Mouse (Mus musculus) liver, adult 2 months (tissue): ENCODE data around the gene 2300002M23Rik. TPM values are rescaled to one million over a fixed set of nuclear protein-coding genes. Genes with fewer than 3 reads are reported as not detected.
A peak's percentile ranks its signal among the peaks of the same experiment; 100 is the strongest.

Source experiments
- DNase-seq: peaks from one replicate; pipeline ENCODE4 v3.0.0-alpha.2; 2011; ENCODE audit warnings: low read depth, low spot score; ENCODE audit errors: extremely low read depth
- H3K27ac ChIP-seq: fragments of 200-500 bp; replicated peaks from 2 replicates; pipeline ENCODE4 v1.5.1; 2012; ENCODE audit warnings: low read depth, mild to moderate bottlenecking, control low read depth, inconsistent platforms, low read length; ENCODE audit not compliant: insufficient read depth
- H3K27me3 ChIP-seq: fragments of 200-500 bp; 2 replicates; pipeline ENCODE4 v1.6.1; 2012; ENCODE audit warnings: mild to moderate bottlenecking, moderate library complexity, low read length, inconsistent platforms; ENCODE audit not compliant: control insufficient read depth, insufficient read depth
- H3K36me3 ChIP-seq: fragments of 200-500 bp; 2 replicates; pipeline ENCODE4 v1.6.1; 2012; ENCODE audit warnings: low read length, inconsistent platforms; ENCODE audit not compliant: control insufficient read depth, insufficient read depth
- H3K4me1 ChIP-seq: fragments of 200-500 bp; 2 replicates; pipeline ENCODE4 v1.6.1; 2011; ENCODE audit warnings: low read length; ENCODE audit not compliant: control insufficient read depth, insufficient read depth
- H3K4me3 ChIP-seq: fragments of 200-500 bp; 2 replicates; pipeline ENCODE4 v1.5.1; 2011; ENCODE audit warnings: low read depth, mild to moderate bottlenecking, control low read depth, low read length, moderate library complexity; ENCODE audit not compliant: insufficient read depth
- H3K79me2 ChIP-seq: fragments of 200-500 bp; 2 replicates; pipeline ENCODE4 v1.6.1; 2012; ENCODE audit warnings: inconsistent platforms, mild to moderate bottlenecking, low read length, moderate library complexity; ENCODE audit not compliant: control insufficient read depth, insufficient read depth
- H3K9ac ChIP-seq: fragments of 200-500 bp; 2 replicates; pipeline ENCODE4 v1.6.1; 2012; ENCODE audit warnings: low read depth, mild to moderate bottlenecking, control low read depth, inconsistent platforms, low read length
- CTCF ChIP-seq: fragments of 200-500 bp; IDR thresholded peaks from 2 replicates; pipeline ENCODE4 v1.5.1; 2011; ENCODE audit warnings: low read depth, low read length, control low read depth
- POLR2A ChIP-seq: fragments of 200-500 bp; IDR thresholded peaks from 2 replicates; pipeline ENCODE4 v1.6.1; 2011; ENCODE audit warnings: low read length, control low read depth; ENCODE audit not compliant: insufficient read depth; ENCODE audit errors: extremely low read depth
- WGBS: fragments of 180-500 bp; shearing (Covaris S2); methylation state at CpG from one replicate; pipeline ENCODE4 v1.1.7; 2018; 5-methylcytosine and 5-hydroxymethylcytosine counted together
- polyA plus RNA-seq: library from polyadenylated mRNA; depleted of rRNA; stranded (reverse); fragments of >200 nt; gene quantifications from 2 replicates; pipeline ENCODE4 v1.2.3, GENCODE M21; 2012
- total RNA-seq: library from RNA; depleted of rRNA; stranded (reverse); fragments of >200 nt; gene quantifications from 2 replicates; pipeline ENCODE4 v1.2.3, GENCODE M21; 2014

2300002M23Rik gene
- total and polyA plus RNA-seq, 2 experiments: not detected

GRCm38 (mm10) chr17:35534343-35534742 lies 32.9 kb upstream of the 2300002M23Rik start:
- no peaks in the 10 kb centered on the region for H3K36me3 ChIP-seq
- H3K4me3 ChIP-seq: no peak overlapping the region
- H3K27ac ChIP-seq: no peak overlapping the region
- no peak overlapping the region for H3K9ac ChIP-seq
- no peaks in the 10 kb centered on the region for H3K4me1 ChIP-seq
- TF ChIP-seq POLR2A: no peak
- TF ChIP-seq CTCF: peak; percentile 79
- 7% methylated on average over 6 of the region's 6 CpGs for WGBS
- no peaks in the 10 kb centered on the region for H3K79me2 ChIP-seq
- peak; percentile 41 for DNase-seq
- H3K27me3 ChIP-seq: no peaks in the 10 kb centered on the region

GRCm38 (mm10) chr17:35537421-35537820 lies 29.8 kb upstream of the 2300002M23Rik start:
- H3K4me3 ChIP-seq: no peak overlapping the region
- WGBS: 86% methylated on average over 4 of the region's 4 CpGs
- H3K4me1 ChIP-seq: no peaks in the 10 kb centered on the region
- H3K27me3 ChIP-seq: no peaks in the 10 kb centered on the region
- H3K9ac ChIP-seq: no peak overlapping the region
- H3K36me3 ChIP-seq: no peaks in the 10 kb centered on the region
- no peak for DNase-seq
- H3K79me2 ChIP-seq: no peaks in the 10 kb centered on the region
- no peak for TF ChIP-seq POLR2A
- no peak for TF ChIP-seq CTCF
- H3K27ac ChIP-seq: no peak overlapping the region

GRCm38 (mm10) chr17:35538476-35538875 lies 28.8 kb upstream of the 2300002M23Rik start:
- WGBS: 44% methylated on average over 1 of the region's 1 CpGs
- Histone ChIP-seq H3K79me2 (no peaks in the 10 kb centered on the region), H3K4me1 (no peaks in the 10 kb centered on the region), H3K9ac (no peak overlapping the region), H3K36me3 (no peaks in the 10 kb centered on the region), H3K4me3 (no peak overlapping the region), H3K27ac (no peak overlapping the region), H3K27me3 (no peaks in the 10 kb centered on the region)
- no peak for DNase-seq
- TF ChIP-seq POLR2A: no peak
- TF ChIP-seq CTCF: no peak

GRCm38 (mm10) chr17:35539540-35539939 lies 27.7 kb upstream of the 2300002M23Rik start:
- 71% methylated on average over 10 of the region's 10 CpGs for WGBS

GRCm38 (mm10) chr17:35542761-35543411 lies 24.4 kb upstream of the 2300002M23Rik start:
- H3K27ac ChIP-seq: no peak overlapping the region
- H3K27me3 ChIP-seq: no peaks in the 10 kb centered on the region
- H3K4me3 ChIP-seq: no peak overlapping the region
- DNase-seq: no peak
- TF ChIP-seq CTCF (no peak), POLR2A (no peak)
- no peaks in the 10 kb centered on the region for H3K36me3 ChIP-seq
- H3K79me2 ChIP-seq: no peaks in the 10 kb centered on the region
- no peaks in the 10 kb centered on the region for H3K4me1 ChIP-seq
- no peak overlapping the region for H3K9ac ChIP-seq
- WGBS: 83% methylated on average over 15 of the region's 15 CpGs

More at GRCm38 (mm10) chr17:35539540-35539939, 27.7 kb upstream of the 2300002M23Rik start:
- no peak overlapping the region for H3K9ac ChIP-seq
- TF ChIP-seq CTCF (no peak), POLR2A (no peak)
- no peak overlapping the region for H3K27ac ChIP-seq
- no peaks in the 10 kb centered on the region for H3K27me3 ChIP-seq
- H3K36me3 ChIP-seq: no peaks in the 10 kb centered on the region
- DNase-seq: no peak
- no peaks in the 10 kb centered on the region for H3K79me2 ChIP-seq
- H3K4me1 ChIP-seq: no peaks in the 10 kb centered on the region
- no peak overlapping the region for H3K4me3 ChIP-seq

- Histone ChIP-seq H3K27ac (no peak overlapping the region), H3K9ac (no peak overlapping the region), H3K4me3 (no peak overlapping the region), H3K4me1 (no peaks in the 10 kb centered on the region), H3K79me2 (no peaks in the 10 kb centered on the region), H3K27me3 (no peaks in the 10 kb centered on the region), H3K36me3 (no peaks in the 10 kb centered on the region)
- DNase-seq: no peak
- WGBS: 62% methylated on average over 14 of the region's 14 CpGs
- TF ChIP-seq CTCF: no peak
- TF ChIP-seq POLR2A: no peak
These were observed 23.8 kb upstream of the 2300002M23Rik start for GRCm38 (mm10) chr17:35543412-35543861.
